Mouse (Mus musculus) spleen, adult 2 months (tissue): ENCODE measurements at regions not wholly inside any gene's neighbourhood (a gene's known extent, or its start where the extent isn't known, plus 50 kb on each side); places are given as distances from the start of the nearest gene placed in this dataset.

Experiments used
- DNase-seq, 2 experiments: peaks; one replicate each; pipeline versions ENCODE4 v3.0.0 to v3.0.0-alpha.2; 2012 to 2021; ENCODE audit warnings: low spot score in 2 of 2, low read depth in 1 of 2
- H3K27ac ChIP-seq: fragments of 200-500 bp; 2 replicates; pipeline ENCODE4 v1.5.1; 2012; ENCODE audit warnings: low read length, inconsistent platforms; ENCODE audit not compliant: insufficient read depth
- H3K27me3 ChIP-seq: fragments of 200-500 bp; 2 replicates; pipeline ENCODE4 v1.6.1; 2012; ENCODE audit warnings: mild to moderate bottlenecking, moderate library complexity, low read length, inconsistent platforms; ENCODE audit not compliant: control insufficient read depth, insufficient read depth
- H3K36me3 ChIP-seq: fragments of 200-500 bp; 2 replicates; pipeline ENCODE4 v1.6.1; 2012; ENCODE audit warnings: mild to moderate bottlenecking, low read length, inconsistent platforms; ENCODE audit not compliant: control insufficient read depth, insufficient read depth
- H3K4me1 ChIP-seq: fragments of 200-500 bp; 2 replicates; pipeline ENCODE4 v1.6.1; 2011; ENCODE audit warnings: inconsistent platforms; ENCODE audit not compliant: control insufficient read depth, insufficient read depth, insufficient read length
- H3K4me3 ChIP-seq: fragments of 200-500 bp; 2 replicates; pipeline ENCODE4 v1.5.1; 2011; ENCODE audit warnings: mild to moderate bottlenecking, inconsistent platforms; ENCODE audit not compliant: insufficient read depth, insufficient read length; ENCODE audit errors: extremely low read depth
- CTCF ChIP-seq: fragments of 200-500 bp; IDR thresholded peaks from 2 replicates; pipeline ENCODE4 v1.5.1; 2011; ENCODE audit warnings: mild to moderate bottlenecking, inconsistent platforms; ENCODE audit not compliant: insufficient read depth, insufficient read length, insufficient replicate concordance; ENCODE audit errors: extremely low read depth
- POLR2A ChIP-seq: fragments of 200-500 bp; IDR thresholded peaks from 2 replicates; pipeline ENCODE4 v1.6.1; 2011; ENCODE audit warnings: low read depth, low read length, inconsistent platforms
- WGBS: fragments of 180-500 bp; shearing (Covaris S2); methylation state at CpG from one replicate; pipeline ENCODE4 v1.1.7; 2018; 5-methylcytosine and 5-hydroxymethylcytosine counted together

- no peak for DNase-seq
- Histone ChIP-seq H3K27ac (no peak overlapping the region; the same call in 1 of the 2 replicates), H3K27me3 (no peaks in the 10 kb centered on the region; the same call in 1 of the 2 replicates), H3K4me1 (no peaks in the 10 kb centered on the region), H3K4me3 (no peak overlapping the region), H3K36me3 (no peaks in the 10 kb centered on the region)
- 68% methylated on average over 2 of the region's 2 CpGs for WGBS
- TF ChIP-seq POLR2A: no peak
Observed at GRCm38 (mm10) chr8:80264915-80265314, 207.1 kb upstream of the Hhip start.

GRCm38 (mm10) chr8:80263468-80263945 lies 205.7 kb upstream of the Hhip start:
- Histone ChIP-seq H3K27ac (no peak overlapping the region), H3K36me3 (no peaks in the 10 kb centered on the region), H3K27me3 (no peaks in the 10 kb centered on the region; the same call in 1 of the 2 replicates), H3K4me3 (no peak overlapping the region), H3K4me1 (no peaks in the 10 kb centered on the region)
- no peak for DNase-seq
- no peak for TF ChIP-seq POLR2A
- no peak for TF ChIP-seq CTCF
- 54% methylated on average over 11 of the region's 11 CpGs for WGBS

- Histone ChIP-seq H3K4me3 (no peak overlapping the region), H3K27ac (no peak overlapping the region), H3K4me1 (no peaks in the 10 kb centered on the region), H3K36me3 (no peaks in the 10 kb centered on the region), H3K27me3 (no peaks in the 10 kb centered on the region; the same call in 1 of the 2 replicates)
- WGBS: 27% methylated on average over 3 of the region's 3 CpGs
- TF ChIP-seq CTCF (no peak), POLR2A (no peak)
- DNase-seq: no peak
Observed at GRCm38 (mm10) chr8:80262911-80263310, 205.1 kb upstream of the Hhip start.

- WGBS: 79% methylated on average over 4 of the region's 4 CpGs
- Histone ChIP-seq H3K27ac (no peak overlapping the region), H3K4me3 (no peak overlapping the region), H3K4me1 (no peaks in the 10 kb centered on the region), H3K36me3 (no peaks in the 10 kb centered on the region), H3K27me3 (no peaks in the 10 kb centered on the region)
- TF ChIP-seq CTCF (no peak), POLR2A (no peak)
- DNase-seq: no peak
Observed at GRCm38 (mm10) chr8:80253541-80253940, 195.7 kb upstream of the Hhip start.

GRCm38 (mm10) chr8:80251595-80251994 lies 193.8 kb upstream of the Hhip start:
- Histone ChIP-seq H3K36me3 (no peaks in the 10 kb centered on the region), H3K4me3 (no peak overlapping the region), H3K4me1 (no peaks in the 10 kb centered on the region), H3K27ac (no peak overlapping the region), H3K27me3 (no peaks in the 10 kb centered on the region)
- TF ChIP-seq CTCF: no peak
- TF ChIP-seq POLR2A: no peak
- WGBS: 77% methylated on average over 3 of the region's 3 CpGs
- DNase-seq: no peak

GRCm38 (mm10) chr8:80250305-80251161 lies 192.7 kb upstream of the Hhip start:
- no peaks in the 10 kb centered on the region for H3K27me3 ChIP-seq
- H3K4me3 ChIP-seq: no peak overlapping the region
- H3K36me3 ChIP-seq: no peaks in the 10 kb centered on the region
- TF ChIP-seq POLR2A: no peak
- TF ChIP-seq CTCF: no peak
- H3K27ac ChIP-seq: no peak overlapping the region
- no peaks in the 10 kb centered on the region for H3K4me1 ChIP-seq
- DNase-seq: no peak
- 91% methylated on average over 7 of the region's 7 CpGs for WGBS

- no peak for TF ChIP-seq POLR2A
- TF ChIP-seq CTCF: no peak
- WGBS: 68% methylated on average over 2 of the region's 2 CpGs
Observed at GRCm38 (mm10) chr8:80249762-80250161, 192.0 kb upstream of the Hhip start.

More at GRCm38 (mm10) chr8:80249762-80250161, 192.0 kb upstream of the Hhip start:
- Histone ChIP-seq H3K27ac (no peak overlapping the region), H3K4me3 (no peak overlapping the region), H3K4me1 (no peaks in the 10 kb centered on the region), H3K36me3 (no peaks in the 10 kb centered on the region), H3K27me3 (no peaks in the 10 kb centered on the region)
- DNase-seq: no peak
